Mouse (Mus musculus) heart, adult 2 months (tissue): ENCODE results near the gene Foxn3.

Source experiments
- CTCF ChIP-seq: fragments of 200-600 bp; IDR thresholded peaks from 2 replicates; pipeline ENCODE4 v1.8.1; 2022; ENCODE audit warnings: antibody characterized with exemption, mild to moderate bottlenecking, moderate library complexity
- EP300 ChIP-seq: fragments of 200-500 bp; IDR thresholded peaks from 2 replicates; pipeline ENCODE4 v1.6.1; 2011; ENCODE audit warnings: low read depth, low read length, control low read depth; ENCODE audit not compliant: insufficient read depth

DNA sequence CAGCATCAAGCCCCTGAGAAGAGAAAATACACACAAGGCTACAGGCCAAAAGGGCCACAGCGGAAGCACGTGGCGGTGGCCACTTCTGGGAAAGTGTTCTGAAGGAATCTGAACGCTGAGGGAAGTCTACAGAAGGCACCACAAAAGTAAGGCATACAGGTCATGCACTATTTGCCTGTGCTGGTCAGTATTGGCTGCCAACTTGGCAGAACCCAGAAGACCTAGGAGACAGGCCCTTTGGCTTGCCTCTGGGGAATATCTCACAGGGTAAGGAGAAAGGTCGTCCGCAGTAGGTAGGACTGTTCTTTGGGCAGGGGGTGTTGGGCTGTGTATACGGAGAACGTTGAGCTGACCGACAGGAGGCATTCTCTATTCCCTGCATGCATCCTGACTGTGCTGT is 355.1 kb downstream of the Foxn3 start:
- TF ChIP-seq EP300 = no peak
- TF ChIP-seq CTCF = no peak
